Mouse (Mus musculus) right cerebral cortex, adult 2 months (tissue): ENCODE results near the gene Cela3b.

Experiments used
- DNase-seq, 2 experiments: peaks; one replicate each; pipeline ENCODE4 v3.0.0; 2021 to 2022; ENCODE audit warnings: low spot score in 2 of 2

Gene Cela3b

DNA sequence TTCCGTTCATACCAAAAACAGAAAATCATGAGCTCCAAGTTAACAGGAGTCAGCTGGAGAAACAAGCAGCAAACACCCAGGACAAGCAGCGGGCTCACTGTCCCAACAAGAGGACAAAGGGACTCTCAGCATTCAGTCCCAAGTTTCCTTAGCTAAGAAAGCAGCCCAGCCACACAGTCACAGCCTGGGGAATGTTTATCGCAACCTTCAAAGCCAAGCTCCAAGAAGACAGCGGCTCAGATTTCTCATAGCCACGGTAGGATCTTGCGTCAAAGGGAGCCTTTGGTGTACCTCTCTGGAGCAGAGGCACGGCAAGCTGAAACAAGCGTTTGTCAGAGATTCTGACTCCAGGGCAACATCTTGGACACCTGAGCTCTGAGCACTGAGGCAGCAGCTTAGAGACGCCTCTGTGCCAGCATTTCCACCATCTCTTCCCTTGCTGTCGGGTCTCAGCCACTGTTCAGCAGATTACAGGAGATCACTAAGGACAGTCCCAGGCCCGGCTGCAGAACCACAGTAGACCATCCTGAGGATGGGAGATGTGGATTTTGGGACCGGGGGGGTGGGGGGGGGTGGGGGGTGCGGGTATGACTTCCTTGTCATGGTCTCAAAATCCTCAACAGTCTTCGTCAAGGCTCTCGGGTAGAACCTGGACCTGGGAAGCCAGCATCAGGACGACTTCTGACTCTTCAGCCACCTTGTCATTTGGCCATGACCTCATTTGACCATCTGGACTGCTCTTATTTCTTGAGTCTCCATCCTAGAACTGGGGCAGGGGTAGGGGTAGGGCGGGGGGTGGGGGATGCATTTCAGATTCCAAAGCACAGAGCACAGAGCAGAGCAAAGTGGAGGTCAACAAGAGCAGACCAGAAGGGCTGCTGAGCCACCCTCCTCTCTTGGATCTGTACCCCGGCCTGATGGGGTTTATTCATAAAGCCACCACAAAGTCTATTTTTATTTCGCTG is 54.7 kb downstream of the Cela3b start:
- DNase-seq = no peak

DNA sequence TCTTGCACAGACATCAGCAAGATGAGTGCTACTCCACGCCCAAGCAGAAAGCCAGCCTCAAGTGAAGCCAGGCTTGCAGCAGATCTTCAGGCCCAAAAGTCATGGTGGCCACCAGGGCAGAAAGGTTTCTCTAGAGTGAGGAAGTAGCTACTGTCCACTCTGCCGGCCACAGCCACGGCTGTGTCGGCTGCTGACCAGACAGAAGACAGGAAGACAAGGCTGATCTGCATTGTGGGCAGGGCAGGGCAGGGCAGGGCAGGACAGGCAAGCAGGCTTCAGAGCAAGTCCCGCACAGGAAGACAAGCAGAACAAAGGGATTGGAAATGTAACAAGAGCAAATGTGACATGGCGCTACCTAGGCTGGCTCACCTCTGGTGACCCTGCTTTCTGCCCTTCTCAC is 56.6 kb downstream of the Cela3b start:
- DNase-seq = no peak

DNA sequence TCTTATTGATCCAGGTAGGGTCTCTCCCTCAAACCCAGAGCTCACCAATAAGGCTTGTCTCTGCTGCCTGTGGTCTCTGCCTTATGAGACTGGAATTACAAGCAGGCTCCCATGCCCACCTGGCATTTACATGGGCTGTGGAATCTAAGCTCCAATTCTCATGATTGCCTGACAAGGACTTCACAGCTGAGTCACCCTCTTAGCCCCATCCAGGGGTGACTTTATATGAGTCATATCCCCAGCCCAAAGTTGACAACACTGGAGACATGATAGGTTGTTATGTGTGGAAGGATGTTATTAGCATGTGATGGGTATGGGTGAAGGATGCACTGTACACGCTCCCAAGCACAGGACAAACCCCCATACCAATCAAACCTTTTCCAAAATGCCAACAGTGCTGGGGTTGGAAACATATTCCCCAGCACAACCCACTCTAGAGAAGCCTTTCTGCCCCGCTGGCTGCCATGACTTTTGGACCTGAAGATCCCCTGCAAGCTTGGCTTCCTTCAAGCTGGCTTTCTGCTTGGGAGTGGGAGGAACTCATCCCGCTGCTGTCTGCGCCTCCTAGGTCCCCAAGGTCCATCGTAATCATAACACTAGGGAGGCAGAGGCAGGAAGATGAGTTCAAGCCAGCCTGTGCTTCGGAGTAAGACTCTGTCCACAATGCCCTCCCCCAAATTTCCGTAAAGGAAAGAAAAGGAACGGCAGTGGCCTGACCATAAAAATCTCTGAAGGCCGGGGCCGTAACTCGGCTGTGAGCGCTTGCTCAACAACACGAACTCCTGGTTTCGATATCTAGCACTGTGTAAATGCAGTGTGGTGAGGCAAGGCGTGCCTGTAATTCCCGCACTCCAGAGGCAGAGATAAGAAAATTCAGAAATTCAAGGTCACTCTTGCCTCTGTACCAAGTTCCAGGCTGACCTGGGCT is 58.5 kb downstream of the Cela3b start:
- no peak for DNase-seq
